Mouse (Mus musculus) liver, adult 2 months (tissue): ENCODE measurements around the gene Olfm2.

Experiments
- CTCF ChIP-seq: fragments of 200-500 bp; IDR thresholded peaks from 2 replicates; pipeline ENCODE4 v1.5.1; 2011; ENCODE audit warnings: low read depth, low read length, control low read depth
- POLR2A ChIP-seq: fragments of 200-500 bp; IDR thresholded peaks from 2 replicates; pipeline ENCODE4 v1.6.1; 2011; ENCODE audit warnings: low read length, control low read depth; ENCODE audit not compliant: insufficient read depth; ENCODE audit errors: extremely low read depth

DNA sequence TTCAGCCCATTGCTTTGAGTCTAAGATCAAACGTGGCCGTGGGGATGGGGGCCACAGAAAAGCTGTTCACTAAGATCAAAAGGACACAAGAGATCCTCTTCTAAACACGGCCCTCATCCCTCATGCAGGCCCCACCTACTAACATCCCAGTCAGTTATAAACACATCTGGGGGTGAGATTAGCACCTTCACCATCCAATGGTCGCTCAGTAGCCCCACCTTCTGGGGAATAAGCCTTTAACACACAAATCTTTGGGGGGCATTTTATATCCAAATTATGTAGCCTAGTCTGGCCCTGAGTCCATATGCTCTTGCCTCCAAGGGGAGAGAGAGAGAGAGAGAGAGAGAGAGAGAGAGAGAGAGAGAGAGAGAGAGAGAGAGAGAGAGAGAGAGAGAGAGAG is 40.2 kb downstream of the Olfm2 start:
- no peak for TF ChIP-seq CTCF
- TF ChIP-seq POLR2A = no peak
